Mouse (Mus musculus) intestine, embryonic 16.5 days (tissue): ENCODE results near the gene Olfr970. TPM values are rescaled to one million over a fixed set of nuclear protein-coding genes. Genes with fewer than 3 reads are reported as not detected.
"Not testable (repeated sequence)": the region's sequence is repeated elsewhere in the genome, so short reads cannot be mapped to it uniquely, and the experiment has no call there.

Experiments
- ATAC-seq: fragments of 200-750 bp; cut with Nextera tagmentation; 2 replicates; pipeline ENCODE4 v1.8.0; 2017; ENCODE audit warnings: moderate TSS enrichment, moderate library complexity
- H3K27ac ChIP-seq: fragments of 300-500 bp; sonication (generic); 2 replicates; pipeline ENCODE4 v1.5.1; 2014; ENCODE audit warnings: mild to moderate bottlenecking, low read length
- H3K27me3 ChIP-seq: fragments of 300-500 bp; sonication (generic); replicated peaks from 2 replicates; pipeline ENCODE4 v1.6.1; 2014; ENCODE audit warnings: low read length, control low read depth, mixed read lengths; ENCODE audit not compliant: control insufficient read depth, insufficient read depth
- H3K36me3 ChIP-seq: fragments of 300-500 bp; sonication (generic); 2 replicates; pipeline ENCODE4 v1.6.1; 2014; ENCODE audit warnings: low read length, control low read depth; ENCODE audit not compliant: control insufficient read depth, insufficient read depth
- H3K4me1 ChIP-seq: fragments of 300-500 bp; sonication (generic); 2 replicates; pipeline ENCODE4 v1.6.1; 2014; ENCODE audit warnings: low read length, control low read depth, mixed read lengths; ENCODE audit not compliant: control insufficient read depth, insufficient read depth
- H3K4me2 ChIP-seq: fragments of 300-500 bp; sonication (generic); 2 replicates; pipeline ENCODE4 v1.6.1; 2014; ENCODE audit warnings: low read depth, low read length, control low read depth
- H3K4me3 ChIP-seq: fragments of 300-500 bp; sonication (generic); 2 replicates; pipeline ENCODE4 v1.5.1; 2014; ENCODE audit warnings: mild to moderate bottlenecking, low read length
- H3K9ac ChIP-seq: fragments of 300-500 bp; sonication (generic); 2 replicates; pipeline ENCODE4 v1.6.1; 2014; ENCODE audit warnings: low read depth, low read length
- H3K9me3 ChIP-seq: fragments of 300-500 bp; sonication (generic); 2 replicates; pipeline ENCODE4 v1.6.1; 2016; ENCODE audit warnings: low read length, control low read depth; ENCODE audit not compliant: control insufficient read depth
- WGBS: fragments of 180-500 bp; shearing (Covaris S2); extraction: QIAGEN DNeasy Blood & Tissue Kit; methylation state at CpG from one replicate; pipeline ENCODE4 v1.1.7; 2014; 5-methylcytosine and 5-hydroxymethylcytosine counted together
- polyA plus RNA-seq: library from polyadenylated mRNA; unstranded; fragments of >200 nt; fragmentation: Nextera tagmentation; extraction: Ambion mirVana; gene quantifications from 2 replicates; pipeline ENCODE4 v1.2.1, GENCODE M21; 2015

Olfr970 gene
- polyA plus RNA-seq = not detected in 2 replicates

DNA sequence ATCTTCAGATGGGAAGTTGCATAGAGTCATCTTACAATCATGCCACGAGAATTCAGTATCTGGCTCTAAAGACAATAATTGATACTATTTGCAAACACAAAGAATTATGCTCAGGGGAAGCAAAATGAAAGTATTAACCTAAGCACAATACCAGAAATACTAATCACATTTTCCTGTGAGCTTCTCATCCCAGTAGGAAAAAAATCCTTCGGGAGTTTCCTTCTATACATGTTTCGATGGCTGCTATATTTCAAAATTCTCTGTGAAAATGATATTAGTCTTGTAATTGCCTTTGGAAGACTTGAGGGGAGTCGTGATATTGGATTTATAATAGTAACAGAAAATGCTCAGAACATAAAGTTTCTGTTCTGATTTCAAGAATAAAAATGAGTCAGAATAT, at the start of gene Olfr970:
Olfr970 (plus strand) TSS at position 301 of the 400 bp plus-strand sequence.
- H3K27me3 ChIP-seq = no peaks in the 10 kb centered on the region
- H3K27ac ChIP-seq = no peak within 1 kb of the TSS
- no peak within 1 kb of the TSS for H3K4me2 ChIP-seq
- H3K36me3 ChIP-seq = no peaks in the 10 kb centered on the region
- H3K9ac ChIP-seq = no peak within 1 kb of the TSS
- no peaks in the 10 kb centered on the region for H3K9me3 ChIP-seq
- ATAC-seq = no peak
- WGBS = 80% methylated on average over 4 of the region's 4 CpGs
- H3K4me1 ChIP-seq = no peaks in the 10 kb centered on the region
- H3K4me3 ChIP-seq = no peak within 1 kb of the TSS

DNA sequence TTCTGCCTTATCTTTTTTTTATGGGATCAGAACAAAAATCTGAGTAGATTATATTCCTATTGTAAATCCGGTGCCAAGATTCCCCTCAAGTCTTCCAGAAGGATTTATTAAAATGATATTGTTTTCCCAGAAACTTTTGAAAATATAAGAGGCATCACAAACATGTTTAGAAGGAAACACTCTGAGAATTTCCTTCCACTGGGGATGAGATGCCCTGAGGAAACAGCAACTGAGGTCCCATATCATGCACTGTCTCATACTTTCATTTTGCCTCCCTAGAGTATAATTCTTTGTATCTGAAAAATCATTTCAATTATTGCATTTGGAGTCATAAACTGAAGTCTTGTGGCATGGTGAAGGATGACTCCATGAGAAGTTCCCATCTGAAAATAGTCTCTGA, 25.5 kb upstream of the Olfr970 start, which contains the start of gene Olfr968:
Olfr968 (minus strand) TSS at position 101 of the 400 bp plus-strand sequence.
- Histone ChIP-seq H3K36me3 (no peaks in the 10 kb centered on the region), H3K4me2 (no peak within 1 kb of the TSS), H3K4me3 (no peak within 1 kb of the TSS), H3K9ac (no peak within 1 kb of the TSS), H3K27ac (no peak within 1 kb of the TSS), H3K9me3 (no peaks in the 10 kb centered on the region), H3K27me3 (no peaks in the 10 kb centered on the region), H3K4me1 (no peaks in the 10 kb centered on the region)
- ATAC-seq = no peak
- WGBS = 72% methylated on average over 1 of the region's 1 CpGs

DNA sequence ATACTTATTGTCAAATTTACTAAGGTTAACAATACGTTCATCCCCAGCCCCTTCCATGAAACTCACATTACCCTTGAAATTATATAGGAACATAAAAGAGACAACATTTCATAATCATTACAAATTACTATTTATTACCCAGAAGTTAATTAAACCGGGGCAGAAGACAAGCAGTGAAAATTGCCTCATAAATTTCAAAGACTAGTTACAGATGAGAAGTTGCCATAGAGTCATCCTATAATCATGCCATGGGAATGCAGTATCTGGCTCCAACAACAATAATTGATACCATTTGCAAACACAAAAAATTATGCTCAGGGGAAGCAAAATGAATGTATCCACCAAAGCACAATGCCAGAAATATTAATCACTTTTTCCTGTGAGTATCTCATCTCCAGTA, 18.1 kb upstream of the Olfr970 start, which contains the start of gene Olfr969:
Olfr969 (plus strand) TSS at position 388 of the 400 bp plus-strand sequence.
- WGBS = 71% methylated on average over 2 of the region's 2 CpGs
- no peak within 1 kb of the TSS for H3K4me2 ChIP-seq
- no peaks in the 10 kb centered on the region for H3K9me3 ChIP-seq
- no peak within 1 kb of the TSS for H3K9ac ChIP-seq
- H3K36me3 ChIP-seq = no peaks in the 10 kb centered on the region
- H3K27ac ChIP-seq = no peak within 1 kb of the TSS
- H3K4me1 ChIP-seq = no peaks in the 10 kb centered on the region
- ATAC-seq = no peak
- no peak within 1 kb of the TSS for H3K4me3 ChIP-seq
- no peaks in the 10 kb centered on the region for H3K27me3 ChIP-seq

DNA sequence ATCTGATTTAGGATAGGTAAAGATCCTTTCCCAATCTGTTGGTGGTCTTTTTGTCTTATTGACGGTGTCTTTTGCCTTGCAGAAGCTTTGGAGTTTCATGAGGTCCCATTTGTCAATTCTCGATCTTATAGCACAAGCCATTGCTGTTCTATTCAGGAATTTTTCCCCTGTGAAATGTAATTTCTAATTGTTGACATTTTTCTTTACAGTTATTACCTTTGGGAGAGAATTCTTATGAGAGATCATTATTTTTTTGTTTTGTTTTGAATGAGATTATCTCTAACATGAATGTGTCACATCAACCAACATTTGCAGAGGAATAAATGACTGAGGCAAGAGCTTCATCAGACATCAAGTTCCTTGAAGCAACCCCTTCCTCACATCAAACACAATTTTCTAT, 27.9 kb downstream of the Olfr970 start, which contains the start of gene Olfr971:
Olfr971 (plus strand) TSS at position 301 of the 400 bp plus-strand sequence.
- not testable (repeated sequence) for H3K9ac ChIP-seq, H3K27ac ChIP-seq, H3K27me3 ChIP-seq, H3K4me1 ChIP-seq, H3K4me3 ChIP-seq, ATAC-seq, H3K9me3 ChIP-seq, H3K36me3 ChIP-seq, H3K4me2 ChIP-seq
- WGBS = 90% methylated on average over 1 of the region's 2 CpGs

DNA sequence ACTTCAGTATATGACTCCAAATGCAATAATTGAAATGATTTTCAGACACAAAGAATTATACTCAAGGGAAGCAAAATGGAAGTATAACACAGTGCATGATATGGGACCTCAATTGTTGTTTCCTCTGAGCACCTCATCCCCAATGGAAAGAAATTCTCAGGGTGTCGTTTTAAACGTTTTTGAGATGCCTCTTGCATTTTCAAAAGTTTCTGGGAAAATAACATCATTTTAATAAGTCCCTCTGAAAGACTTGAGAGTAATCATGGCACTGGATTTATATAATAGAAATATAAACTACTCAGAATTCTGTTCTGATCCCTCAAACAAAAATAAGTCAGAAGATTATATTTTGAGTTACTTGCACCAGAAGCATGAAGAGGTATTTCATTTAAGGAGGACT, 57.5 kb downstream of the Olfr970 start, which contains the start of gene Olfr972:
Olfr972 (plus strand) TSS at position 301 of the 400 bp plus-strand sequence.
- 58% methylated on average over 2 of the region's 2 CpGs for WGBS
- ATAC-seq = no peak
- no peak within 1 kb of the TSS for H3K4me2 ChIP-seq
- H3K4me3 ChIP-seq = no peak within 1 kb of the TSS
- no peak within 1 kb of the TSS for H3K9ac ChIP-seq
- no peak within 1 kb of the TSS for H3K27ac ChIP-seq
- no peaks in the 10 kb centered on the region for H3K36me3 ChIP-seq
- H3K9me3 ChIP-seq = no peaks in the 10 kb centered on the region
- H3K27me3 ChIP-seq = no peaks in the 10 kb centered on the region
- H3K4me1 ChIP-seq = no peaks in the 10 kb centered on the region

Other genes starting within 250 kb of the Olfr970 start
- gene Olfr959, start 233.3 kb upstream of the Olfr970 start, polyA plus RNA-seq = not detected in 2 replicates
- 16.0 and 18.1 TPM in 2 replicates for gene AW551984, start 204.5 kb upstream of the Olfr970 start, polyA plus RNA-seq
- not detected in 2 replicates for gene Olfr148, start 198.2 kb upstream of the Olfr970 start, polyA plus RNA-seq
- not detected in 2 replicates for gene Olfr960, start 187.5 kb upstream of the Olfr970 start, polyA plus RNA-seq
- gene Olfr961, start 163.8 kb upstream of the Olfr970 start, polyA plus RNA-seq = not detected in 2 replicates
- gene Olfr963, start 141.7 kb upstream of the Olfr970 start, polyA plus RNA-seq = not detected in 2 replicates
- not detected in 2 replicates for gene Olfr149, start 101.7 kb upstream of the Olfr970 start, polyA plus RNA-seq
- gene Olfr965, start 97.5 kb upstream of the Olfr970 start, polyA plus RNA-seq = not detected in 2 replicates
- gene Olfr150, start 77.9 kb upstream of the Olfr970 start, polyA plus RNA-seq = not detected in 2 replicates
- not detected in 2 replicates for gene Olfr967, start 62.6 kb upstream of the Olfr970 start, polyA plus RNA-seq
- gene Olfr968, start 25.6 kb upstream of the Olfr970 start, polyA plus RNA-seq = not detected in 2 replicates
- not detected in 2 replicates for gene Olfr969, start 17.9 kb upstream of the Olfr970 start, polyA plus RNA-seq
- not detected in 2 replicates for gene Olfr971, start 28.0 kb downstream of the Olfr970 start, polyA plus RNA-seq
- gene Olfr972, start 57.6 kb downstream of the Olfr970 start, polyA plus RNA-seq = not detected in 2 replicates
- gene Olfr229, start 98.5 kb downstream of the Olfr970 start, polyA plus RNA-seq = not detected in 2 replicates
- gene Olfr974, start 128.6 kb downstream of the Olfr970 start, polyA plus RNA-seq = not detected in 2 replicates
- not detected in 2 replicates for gene Olfr975, start 143.2 kb downstream of the Olfr970 start, polyA plus RNA-seq
- gene Olfr976, start 152.3 kb downstream of the Olfr970 start, polyA plus RNA-seq = not detected in 2 replicates
- gene Olfr978, start 183.3 kb downstream of the Olfr970 start, polyA plus RNA-seq = not detected in 2 replicates
- gene Olfr979, start 194.6 kb downstream of the Olfr970 start, polyA plus RNA-seq = not detected in 2 replicates
- not detected in 2 replicates for gene Olfr980, start 200.7 kb downstream of the Olfr970 start, polyA plus RNA-seq
- not detected in 2 replicates for gene Olfr981, start 212.6 kb downstream of the Olfr970 start, polyA plus RNA-seq